Mouse (Mus musculus): ENCODE data around the gene Col5a1.

DNA sequence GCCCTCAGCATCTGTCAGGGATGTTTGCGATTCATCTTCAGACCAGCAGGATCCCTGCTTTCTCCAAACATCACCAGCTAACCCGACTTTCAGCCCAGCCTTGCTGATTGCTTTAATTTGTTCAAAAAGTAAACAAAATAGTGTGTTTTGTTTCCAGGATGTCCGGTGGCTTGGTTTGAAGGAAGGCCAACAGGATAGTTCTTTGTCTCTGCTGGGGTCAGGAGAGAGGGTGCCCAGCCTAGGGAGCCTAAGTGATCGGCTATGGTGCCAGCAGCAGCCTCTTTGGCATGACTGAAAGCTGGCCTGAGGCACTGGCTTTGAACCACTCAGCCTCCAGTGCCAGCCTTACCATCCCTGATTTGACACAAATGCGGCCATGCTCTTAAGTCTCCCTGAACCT is 11.0 kb upstream of the Col5a1 start:
- no peak for TF ChIP-seq TCF12 (IDR thresholded peaks at IDR 0.05; ENCODE audit: low read depth, low read length)
- no peak for TF ChIP-seq POLR2AphosphoS5 (IDR thresholded peaks at IDR 0.05; ENCODE audit: borderline replicate concordance, low read depth, low read length)
- TF ChIP-seq EP300 (IDR thresholded peaks at IDR 0.05; ENCODE audit: low read depth in 1 of 2, low read length in 2 of 2), result no peak
- TF ChIP-seq MAX (IDR thresholded peaks at IDR 0.05; ENCODE audit: low read length), result no peak
- TF ChIP-seq MAFK (IDR thresholded peaks at IDR 0.05; ENCODE audit: borderline replicate concordance, low read depth, low read length), result no peak
